Mouse (Mus musculus) CH12.LX (cell line): Measurements from ENCODE around the gene Htr1f.

Experiments
- CTCF ChIP-seq, 2 experiments: IDR thresholded peaks in 1 of 2; conservative IDR thresholded peaks in 1 of 2; 2 replicates each; pipeline ENCODE4 v1.5.1; 2011 to 2012; ENCODE audit warnings: low read depth in 2 of 2, low read length in 2 of 2, improper control_type of control experiment in 1 of 2, inconsistent platforms in 1 of 2, mild to moderate bottlenecking in 1 of 2, moderate library complexity in 1 of 2
- EP300 ChIP-seq: IDR thresholded peaks from 2 replicates; pipeline ENCODE4 v1.6.1; 2011; ENCODE audit warnings: low read length, improper control_type of control experiment
- MAFK ChIP-seq: IDR thresholded peaks from 2 replicates; pipeline ENCODE4 v1.6.1; 2011; ENCODE audit warnings: low read length, improper control_type of control experiment; ENCODE audit not compliant: insufficient replicate concordance
- MXI1 ChIP-seq: IDR thresholded peaks from 2 replicates; pipeline ENCODE4 v1.6.1; 2011; ENCODE audit warnings: mild to moderate bottlenecking, low read depth, low read length, improper control_type of control experiment
- NRF1 ChIP-seq: IDR thresholded peaks from 2 replicates; pipeline ENCODE4 v1.6.1; 2014; ENCODE audit warnings: low read depth, mild to moderate bottlenecking, inconsistent platforms, low read length, improper control_type of control experiment, moderate library complexity
- POLR2A ChIP-seq: IDR thresholded peaks from 2 replicates; pipeline ENCODE4 v1.6.1; 2011; ENCODE audit warnings: low read depth, mild to moderate bottlenecking, improper control_type of control experiment, low read length
- POLR2AphosphoS2 ChIP-seq: IDR thresholded peaks from 2 replicates; pipeline ENCODE4 v1.6.1; 2011; ENCODE audit warnings: low read depth, low read length, improper control_type of control experiment
- RCOR1 ChIP-seq: conservative IDR thresholded peaks from 2 replicates; pipeline ENCODE4 v1.6.1; 2012; ENCODE audit warnings: low read depth, mild to moderate bottlenecking, inconsistent platforms, low read length, improper control_type of control experiment
- SIN3A ChIP-seq: IDR thresholded peaks from 2 replicates; pipeline ENCODE4 v1.6.1; 2012; ENCODE audit warnings: low read length, improper control_type of control experiment, inconsistent platforms
- TCF12 ChIP-seq: IDR thresholded peaks from 2 replicates; pipeline ENCODE4 v1.6.1; 2014; ENCODE audit warnings: low read depth, mild to moderate bottlenecking, inconsistent platforms, low read length, improper control_type of control experiment
- USF1 ChIP-seq: IDR thresholded peaks from 2 replicates; pipeline ENCODE4 v1.6.1; 2014; ENCODE audit warnings: low read depth, mild to moderate bottlenecking, inconsistent platforms, low read length, improper control_type of control experiment
- USF2 ChIP-seq: conservative IDR thresholded peaks from 2 replicates; pipeline ENCODE4 v1.6.1; 2011; ENCODE audit warnings: low read depth, low read length, improper control_type of control experiment
- ZNF384 ChIP-seq: IDR thresholded peaks from 2 replicates; pipeline ENCODE4 v1.6.1; 2012; ENCODE audit warnings: low read depth, low read length, improper control_type of control experiment, inconsistent platforms

DNA sequence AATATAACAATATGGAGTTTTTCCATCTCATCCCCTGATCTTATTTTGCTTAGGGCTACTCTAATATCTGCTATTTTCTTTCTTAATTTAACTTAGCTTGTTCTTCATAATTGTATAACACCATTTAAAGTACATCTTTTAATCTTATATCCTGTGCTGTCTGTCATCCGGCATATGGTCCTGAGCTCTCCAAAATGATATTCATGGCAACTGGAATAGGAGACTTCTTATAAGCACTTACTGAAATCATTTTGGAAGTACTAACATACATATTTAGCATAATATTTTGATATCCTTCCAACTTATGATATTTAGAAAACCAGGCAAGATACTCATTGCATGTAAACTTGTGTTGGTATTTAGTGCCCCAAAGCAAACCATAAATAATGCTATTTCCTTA is 86.9 kb downstream of the Htr1f start:
- TF ChIP-seq MAFK (no peak), ZNF384 (no peak), USF1 (no peak), CTCF (conservative IDR thresholded peaks at IDR 0.05 in 1 of 2, IDR thresholded peaks at IDR 0.05 in 1 of 2; ENCODE audit: low read depth in 2 of 2, low read length in 2 of 2) (no peak), TCF12 (no peak), RCOR1 (no peak), POLR2A (no peak), USF2 (no peak), POLR2AphosphoS2 (no peak), SIN3A (no peak), MXI1 (no peak), EP300 (no peak), NRF1 (no peak)
